Mouse (Mus musculus) heart, postnatal 14 days (tissue): ENCODE data around the gene Hpca. TPM values are rescaled to one million over a fixed set of nuclear protein-coding genes. Genes with fewer than 3 reads are reported as not detected.

Experiments used
- DNase-seq, 2 experiments: peaks; one replicate each; pipeline ENCODE4 v3.0.0; 2021 to 2022
- intact Hi-C: fragments of 180-260 bp; cut with DNase I; formaldehyde crosslinking; loops from one replicate; pipeline ENCODE4 v1.15.1; 2025
- total RNA-seq, 2 experiments: library from RNA; stranded (reverse); gene quantifications; 2 replicates each; pipeline ENCODE4 v1.2.3; 2021

Gene Hpca
- total RNA-seq, 2 experiments from 2014 or later = 0.41 TPM; not detected in 1

GRCm38 (mm10) chr4:129113083-129113988 lies 8.5 kb downstream of the Hpca start:
- peak; percentile 48 to 72 for DNase-seq
- intact Hi-C loops = no loop called here

- intact Hi-C loops = no loop called here
- no peak for DNase-seq
These were observed 9.6 kb downstream of the Hpca start for GRCm38 (mm10) chr4:129112231-129112630.

DNA sequence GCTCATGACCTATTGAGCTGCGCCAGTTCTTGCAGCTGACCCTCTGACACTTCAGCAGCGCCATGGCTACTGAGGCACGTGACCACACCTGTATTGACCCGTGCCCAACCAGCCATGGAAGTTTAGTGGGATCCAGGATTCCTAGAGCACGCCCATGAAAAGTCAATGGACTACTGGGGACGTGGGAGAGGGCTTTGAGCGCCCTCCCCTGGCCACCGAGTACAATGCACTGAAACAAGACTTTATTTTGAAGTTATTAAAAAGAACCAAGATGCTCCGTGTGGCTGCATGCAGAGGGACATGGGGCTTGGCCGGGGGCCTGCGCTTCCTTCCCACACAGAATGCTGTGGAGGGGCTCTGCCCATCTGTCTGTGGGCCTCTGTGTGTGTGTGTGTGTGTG lies 10.5 kb downstream of the Hpca start:
- intact Hi-C loops = no loop called here
- no peak for DNase-seq

DNA sequence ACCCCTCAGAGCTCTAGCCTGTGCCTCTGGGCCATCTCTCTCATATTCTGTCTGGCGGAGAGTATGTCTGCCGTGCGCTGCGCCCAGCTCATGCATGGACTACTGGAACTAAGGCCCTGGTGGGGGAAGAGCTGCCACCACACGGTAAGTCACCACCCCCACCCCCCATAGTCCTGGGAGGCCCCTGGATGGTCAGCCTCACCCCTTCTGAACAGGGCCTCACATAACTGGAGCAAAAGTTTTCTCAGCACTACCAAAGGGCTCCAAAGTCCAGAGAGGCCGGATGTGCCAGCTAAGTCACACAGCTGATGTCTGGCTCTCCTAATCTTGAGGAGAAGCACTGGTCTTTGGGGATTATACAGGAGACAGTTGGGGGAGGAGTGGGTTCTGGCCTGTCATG lies 11.0 kb downstream of the Hpca start:
- intact Hi-C loops = no loop called here
- no peak for DNase-seq

- intact Hi-C loops = no loop called here
These were observed 13.2 kb downstream of the Hpca start for GRCm38 (mm10) chr4:129108624-129109023.

DNA sequence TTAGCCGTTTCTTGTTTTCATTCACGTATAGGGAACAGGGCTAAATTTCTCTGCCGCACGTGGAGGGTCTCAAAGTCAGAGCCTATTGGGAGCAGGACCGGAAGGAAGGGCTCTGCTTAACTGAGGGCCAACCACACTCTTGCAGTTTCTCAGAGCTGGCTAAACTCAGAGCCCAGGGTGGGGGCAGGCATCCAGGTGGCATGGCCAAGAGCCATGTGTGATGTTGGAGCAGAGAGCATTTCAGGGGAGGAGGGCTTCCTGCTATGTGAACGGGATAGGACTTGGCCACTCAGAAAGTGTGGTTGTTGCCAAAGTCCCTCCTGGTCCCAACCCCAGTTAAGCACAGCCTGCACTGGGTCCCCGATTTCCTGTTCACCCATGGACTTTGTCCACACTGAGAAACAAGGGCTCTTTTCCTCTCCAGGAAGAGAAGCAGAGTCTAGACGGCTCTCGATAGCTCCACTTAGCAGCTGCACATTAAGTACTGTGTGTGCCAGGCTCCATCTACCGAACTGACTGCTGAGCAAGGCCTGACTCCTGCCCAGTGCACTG lies 14.4 kb downstream of the Hpca start:
- no peak for DNase-seq

More at GRCm38 (mm10) chr4:129108624-129109023, 13.2 kb downstream of the Hpca start:
- no peak for DNase-seq

DNA sequence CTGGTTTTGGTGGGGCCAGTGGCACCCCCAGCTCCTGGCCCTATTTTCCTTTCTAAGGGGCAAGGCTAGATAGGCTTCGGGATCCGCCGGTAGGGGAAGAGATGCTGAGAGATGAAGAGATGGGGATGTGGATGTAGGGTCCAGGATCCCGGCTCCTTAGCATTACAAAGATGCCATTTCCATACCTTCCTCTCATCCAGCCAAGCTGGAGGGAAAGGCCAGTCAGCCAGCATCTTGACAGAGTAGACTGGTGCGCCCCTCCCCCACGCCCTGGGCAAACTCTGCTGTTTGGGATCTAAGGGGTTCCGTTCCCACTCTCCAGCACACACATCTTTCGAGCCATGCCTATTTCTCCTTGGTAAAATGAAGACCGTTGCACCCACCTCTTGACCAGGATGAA lies 15.8 kb downstream of the Hpca start:
- intact Hi-C loops = no loop called here
- no peak for DNase-seq

More for the DNA sequence above, 14.4 kb downstream of the Hpca start:
- intact Hi-C loops = no loop called here

- DNase-seq = no peak
- intact Hi-C loops = no loop called here
These were observed 16.5 kb downstream of the Hpca start, which contains the start of gene Tmem54 for GRCm38 (mm10) chr4:129105356-129105755. Gene Tmem54, plus strand, starts transcription at chr4:129105548.

- no peak for DNase-seq
- intact Hi-C loops = no loop called here
These were observed 19.6 kb downstream of the Hpca start for GRCm38 (mm10) chr4:129102133-129102829.

GRCm38 (mm10) chr4:129097006-129097405 lies 24.8 kb downstream of the Hpca start:
- no peak for DNase-seq
- intact Hi-C loops = no loop called here

GRCm38 (mm10) chr4:129095276-129095675 lies 26.6 kb downstream of the Hpca start:
- intact Hi-C loops = no loop called here
- DNase-seq = no peak

- DNase-seq = no peak
- intact Hi-C loops = no loop called here
These were observed 34.0 kb downstream of the Hpca start for GRCm38 (mm10) chr4:129087850-129088249.

- intact Hi-C loops = loop anchor here (1.0 kb wide), 1 partner anchor 115 kb away; no protein-coding TSS in a partner anchor
- peak; percentile 66 to 81 for DNase-seq
These were observed 35.8 kb downstream of the Hpca start for GRCm38 (mm10) chr4:129086078-129086477.

- DNase-seq = no peak
- intact Hi-C loops = loop anchor here (2.0 kb wide), 1 partner anchor 176 kb away; no protein-coding TSS in a partner anchor
These were observed 36.9 kb downstream of the Hpca start for GRCm38 (mm10) chr4:129084896-129085295.

- intact Hi-C loops = loop anchor here (1.0 kb wide), 1 partner anchor 111 kb away; no protein-coding TSS in a partner anchor
- peak; percentile 63 to 75 for DNase-seq
These were observed 39.3 kb downstream of the Hpca start for GRCm38 (mm10) chr4:129082379-129083115.

- intact Hi-C loops = loop anchor here (1.0 kb wide), 1 partner anchor 111 kb away; no protein-coding TSS in a partner anchor
- no peak for DNase-seq
These were observed 39.9 kb downstream of the Hpca start for GRCm38 (mm10) chr4:129081939-129082338.

DNA sequence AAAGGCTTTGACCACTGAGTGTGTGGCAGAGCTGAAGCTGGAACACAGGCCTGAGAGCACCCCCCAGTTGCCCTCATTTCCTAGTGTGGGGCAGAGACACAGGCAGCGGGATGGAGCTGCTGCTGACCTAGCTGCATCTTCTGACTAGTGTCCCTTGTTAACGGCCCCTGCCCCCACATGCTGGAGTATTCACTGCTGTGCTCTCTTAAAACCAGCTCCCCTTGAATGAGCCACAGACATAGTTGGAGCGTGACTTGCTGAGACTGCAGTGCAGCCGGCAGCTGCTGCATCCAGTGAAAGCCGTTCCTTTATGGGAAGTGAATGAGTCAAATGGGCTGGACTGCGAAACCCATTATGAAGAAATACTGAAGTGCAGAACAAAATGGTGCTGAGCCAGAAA lies 40.3 kb downstream of the Hpca start:
- intact Hi-C loops = no loop called here
- no peak for DNase-seq

- no peak for DNase-seq
- intact Hi-C loops = no loop called here
These were observed 40.8 kb downstream of the Hpca start for GRCm38 (mm10) chr4:129081041-129081440.

DNA sequence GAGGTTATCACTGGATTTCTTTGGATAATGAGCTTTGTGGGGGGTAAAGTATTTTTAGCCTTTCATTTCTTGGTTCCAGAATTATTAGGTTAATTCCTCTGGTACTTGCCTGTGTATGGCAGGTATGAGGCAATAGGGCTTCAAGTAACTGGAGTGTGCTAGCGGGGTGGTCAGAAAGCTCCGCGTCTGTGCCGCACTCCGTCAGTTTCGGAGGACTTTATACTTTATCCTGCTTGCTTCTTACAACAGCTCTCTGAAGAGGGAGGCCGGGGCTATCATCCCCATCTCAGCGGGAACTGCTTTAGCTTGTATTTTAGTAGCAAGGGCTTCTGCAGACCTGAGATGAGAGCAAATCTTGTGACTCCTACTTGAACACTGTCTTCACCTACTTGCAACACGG lies 42.7 kb downstream of the Hpca start:
- intact Hi-C loops = no loop called here

GRCm38 (mm10) chr4:129068848-129069247 lies 53.0 kb downstream of the Hpca start:
- intact Hi-C loops = no loop called here
- no peak for DNase-seq

More for the DNA sequence above, 42.7 kb downstream of the Hpca start:
- no peak for DNase-seq
